Mouse (Mus musculus): ENCODE data around the gene Cbs. TPM values are rescaled to one million over a fixed set of nuclear protein-coding genes. Genes with fewer than 3 reads are reported as not detected.
A peak's percentile ranks its signal among the peaks of the same experiment; 100 is the strongest.
"Not testable (repeated sequence)": the region's sequence is repeated elsewhere in the genome, so short reads cannot be mapped to it uniquely, and the experiment has no call there.

Gene Cbs
- polyA plus RNA-seq, 1 experiment from 2014 or later, result 9.8 TPM

GRCm38 (mm10) chr17:31639651-31640050 is 2.6 kb upstream of the Cbs start:
- no peaks in the 10 kb centered on the region for H3K9me3 ChIP-seq
- H3K4me3 ChIP-seq, result no peak overlapping the region
- WGBS, result 22% methylated on average over 4 of the region's 4 CpGs
- H3K4me2 ChIP-seq (replicated peaks), result no peak overlapping the region
- H3K36me3 ChIP-seq, result no peaks in the 10 kb centered on the region
- no peak overlapping the region for H3K9ac ChIP-seq (replicated peaks)
- H3K27ac ChIP-seq (replicated peaks), result 0 out of 2 replicates have a peak overlapping the region, but pooled peaks have one; percentile 8
- no peak for ATAC-seq (replicated peaks)
- peaks cover 30% of the 10 kb centered on the region for H3K4me1 ChIP-seq
- no peaks in the 10 kb centered on the region for H3K27me3 ChIP-seq

DNA sequence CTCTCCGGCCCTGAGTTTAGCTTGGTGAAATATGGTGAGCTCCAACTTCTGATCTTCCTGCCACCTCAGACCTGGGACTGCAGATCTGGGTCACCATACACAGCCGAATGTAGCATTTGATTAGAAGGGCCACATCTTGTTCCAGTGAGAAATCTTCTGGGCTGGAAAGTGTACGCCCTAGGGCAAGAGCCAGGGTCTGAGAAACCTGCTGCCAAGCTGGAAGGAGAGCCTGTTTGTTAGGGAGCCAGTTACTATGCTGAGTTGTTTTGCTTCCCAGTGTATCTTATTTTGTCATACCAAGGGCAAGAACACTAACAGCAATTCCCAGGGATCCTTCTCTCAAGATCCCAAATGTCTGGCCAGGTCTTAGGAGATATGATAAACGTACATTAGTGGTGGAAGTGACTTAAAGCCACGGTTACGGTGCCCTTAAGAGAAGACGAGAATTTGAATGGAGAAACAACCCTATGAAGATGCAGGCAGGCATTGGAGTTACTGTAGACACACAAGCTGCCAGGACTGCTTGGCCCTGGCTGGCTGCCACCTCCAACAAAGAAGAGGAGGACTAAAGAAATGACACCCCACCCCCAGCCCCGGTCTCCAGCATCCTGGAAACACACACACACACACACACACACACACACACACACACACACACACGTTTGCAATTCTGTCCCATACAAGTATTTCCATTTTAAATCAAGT is 980 bp upstream of the Cbs start:
- H3K27ac ChIP-seq (replicated peaks), result peak overlapping the region; percentile 76
- no peaks in the 10 kb centered on the region for H3K9me3 ChIP-seq
- no peak overlapping the region for H3K9ac ChIP-seq (replicated peaks)
- H3K4me3 ChIP-seq, result no peak overlapping the region
- H3K4me1 ChIP-seq, result peaks cover 30% of the 10 kb centered on the region
- no peaks in the 10 kb centered on the region for H3K36me3 ChIP-seq
- H3K27me3 ChIP-seq, result no peaks in the 10 kb centered on the region
- 31% methylated on average over 9 of the region's 9 CpGs for WGBS
- peak; percentile 43; the same call in 1 of the 2 replicates for ATAC-seq (replicated peaks)
- peak overlapping the region; percentile 98 for H3K4me2 ChIP-seq (replicated peaks)

GRCm38 (mm10) chr17:31636277-31636941 is 629 bp downstream of the Cbs start:
- peaks cover 30% of the 10 kb centered on the region for H3K4me1 ChIP-seq
- peak overlapping the region; percentile 44 for H3K9ac ChIP-seq (replicated peaks)
- 4% methylated on average over 45 of the region's 45 CpGs for WGBS
- H3K9me3 ChIP-seq, result no peaks in the 10 kb centered on the region
- peak overlapping the region; percentile 98 for H3K4me2 ChIP-seq (replicated peaks)
- no peak overlapping the region; the same call in 1 of the 2 replicates for H3K27ac ChIP-seq (replicated peaks)
- no peaks in the 10 kb centered on the region for H3K27me3 ChIP-seq
- peak overlapping the region; percentile 52 for H3K4me3 ChIP-seq
- no peaks in the 10 kb centered on the region for H3K36me3 ChIP-seq
- peak; percentile 47 for ATAC-seq (replicated peaks)

GRCm38 (mm10) chr17:31635781-31636180 is 1.3 kb downstream of the Cbs start:
- no peaks in the 10 kb centered on the region for H3K36me3 ChIP-seq
- no peak overlapping the region for H3K27ac ChIP-seq (replicated peaks)
- no peaks in the 10 kb centered on the region for H3K27me3 ChIP-seq
- ATAC-seq (replicated peaks), result no peak
- WGBS, result 65% methylated on average over 11 of the region's 11 CpGs
- H3K4me3 ChIP-seq, result peak overlapping the region; percentile 52; the same call in 1 of the 2 replicates
- H3K9me3 ChIP-seq, result no peaks in the 10 kb centered on the region
- H3K4me2 ChIP-seq (replicated peaks), result peak overlapping the region; percentile 98; the same call in 1 of the 2 replicates
- no peak overlapping the region for H3K9ac ChIP-seq (replicated peaks)
- H3K4me1 ChIP-seq, result peaks cover 30% of the 10 kb centered on the region

- H3K9me3 ChIP-seq, result no peaks in the 10 kb centered on the region
- peaks cover 29% of the 10 kb centered on the region for H3K4me1 ChIP-seq
- no peak overlapping the region for H3K9ac ChIP-seq (replicated peaks)
- H3K27ac ChIP-seq (replicated peaks), result no peak overlapping the region
- 69% methylated on average over 5 of the region's 5 CpGs for WGBS
- ATAC-seq (replicated peaks), result no peak
- no peaks in the 10 kb centered on the region for H3K27me3 ChIP-seq
- no peak overlapping the region for H3K4me2 ChIP-seq (replicated peaks)
- no peaks in the 10 kb centered on the region for H3K36me3 ChIP-seq
- no peak overlapping the region for H3K4me3 ChIP-seq
Measured at GRCm38 (mm10) chr17:31634896-31635295, 2.1 kb downstream of the Cbs start.

DNA sequence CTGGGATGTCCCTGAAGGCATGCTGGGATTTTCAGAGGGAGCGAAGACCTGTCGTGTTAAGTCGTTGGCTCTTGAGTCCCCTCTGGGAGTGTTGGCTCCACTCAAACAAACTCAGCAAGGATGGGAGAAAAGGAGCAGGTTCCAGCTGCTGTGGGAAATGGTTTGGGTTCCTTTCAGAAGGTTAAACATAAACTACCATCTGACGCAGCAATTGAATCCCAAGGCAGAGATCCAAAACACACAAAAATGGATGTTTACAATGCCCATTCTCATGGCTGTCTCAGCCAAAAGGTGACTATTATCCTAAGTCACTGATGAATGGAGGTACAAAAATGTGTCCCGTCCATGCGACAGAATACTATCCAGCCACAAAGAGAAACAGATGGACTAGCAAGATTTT is 4.0 kb downstream of the Cbs start:
- Histone ChIP-seq H3K4me1 (peaks cover 19% of the 10 kb centered on the region), H3K27me3 (no peaks in the 10 kb centered on the region), H3K4me2 (replicated peaks) (no peak overlapping the region), H3K4me3 (no peak overlapping the region), H3K9ac (replicated peaks) (no peak overlapping the region), H3K27ac (replicated peaks) (no peak overlapping the region), H3K36me3 (no peaks in the 10 kb centered on the region), H3K9me3 (no peaks in the 10 kb centered on the region)
- WGBS, result 71% methylated on average over 6 of the region's 6 CpGs
- ATAC-seq (replicated peaks), result no peak

GRCm38 (mm10) chr17:31631081-31631800 is 5.8 kb downstream of the Cbs start:
- no peak overlapping the region for H3K9ac ChIP-seq (replicated peaks)
- WGBS, result 84% methylated on average over 10 of the region's 10 CpGs
- H3K9me3 ChIP-seq, result no peaks in the 10 kb centered on the region
- no peak for ATAC-seq (replicated peaks)
- H3K36me3 ChIP-seq, result no peaks in the 10 kb centered on the region
- H3K4me1 ChIP-seq, result peaks cover 1% of the 10 kb centered on the region
- H3K27ac ChIP-seq (replicated peaks), result no peak overlapping the region
- no peak overlapping the region for H3K4me2 ChIP-seq (replicated peaks)
- H3K4me3 ChIP-seq, result no peak overlapping the region
- H3K27me3 ChIP-seq, result no peaks in the 10 kb centered on the region

DNA sequence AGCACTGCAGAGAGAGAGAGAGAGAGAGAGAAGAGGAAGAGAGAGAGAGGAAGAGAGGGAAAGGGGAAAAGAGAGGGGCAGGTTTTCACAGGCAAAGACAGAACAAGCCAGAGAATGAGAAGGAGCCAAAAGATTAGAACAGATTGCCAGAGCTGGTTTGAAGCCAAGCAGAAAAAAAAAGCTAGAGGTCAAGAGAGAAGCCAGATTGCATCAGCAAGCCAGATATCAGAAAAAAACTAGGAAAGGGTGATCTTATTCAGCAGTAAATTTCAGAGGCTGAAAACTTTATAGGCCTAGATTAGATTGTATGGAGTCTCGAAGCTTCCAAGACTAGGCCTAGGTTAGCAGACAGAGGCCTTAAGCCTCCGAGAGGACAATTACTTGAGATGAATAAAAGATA is 9.1 kb downstream of the Cbs start:
- Histone ChIP-seq H3K9ac (replicated peaks) (no peak overlapping the region), H3K4me1 (no peaks in the 10 kb centered on the region), H3K4me3 (no peak overlapping the region), H3K4me2 (replicated peaks) (no peak overlapping the region), H3K36me3 (no peaks in the 10 kb centered on the region), H3K9me3 (no peaks in the 10 kb centered on the region), H3K27me3 (no peaks in the 10 kb centered on the region), H3K27ac (replicated peaks) (no peak overlapping the region)
- no peak for ATAC-seq (replicated peaks)
- 91% methylated on average over 2 of the region's 2 CpGs for WGBS

DNA sequence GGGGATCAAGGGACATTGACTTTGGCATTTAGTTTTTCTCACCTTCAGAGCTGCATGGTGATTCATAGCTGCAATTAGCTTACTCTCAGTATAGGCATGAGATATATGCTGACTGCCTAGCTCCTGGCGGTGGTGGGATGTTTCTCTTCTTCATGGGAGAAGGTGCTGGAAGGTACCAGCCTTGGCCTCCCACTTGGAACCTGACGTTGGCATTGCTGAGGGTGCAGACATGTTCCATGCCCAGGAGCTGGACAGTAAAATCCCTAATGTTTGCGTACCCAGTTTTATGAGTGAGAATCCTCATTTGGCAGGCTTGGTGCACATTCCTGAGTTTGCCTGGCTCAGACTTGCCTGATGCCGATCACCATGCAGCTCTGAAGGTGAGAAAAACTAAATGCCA is 13.9 kb downstream of the Cbs start:
- WGBS, result 96% methylated on average over 4 of the region's 4 CpGs
- no peak for ATAC-seq (replicated peaks)
- H3K4me3 ChIP-seq, result no peak overlapping the region
- no peaks in the 10 kb centered on the region for H3K27me3 ChIP-seq
- H3K27ac ChIP-seq (replicated peaks), result no peak overlapping the region
- no peaks in the 10 kb centered on the region for H3K9me3 ChIP-seq
- no peak overlapping the region for H3K4me2 ChIP-seq (replicated peaks)
- no peaks in the 10 kb centered on the region for H3K4me1 ChIP-seq
- no peaks in the 10 kb centered on the region for H3K36me3 ChIP-seq
- H3K9ac ChIP-seq (replicated peaks), result no peak overlapping the region

GRCm38 (mm10) chr17:31613086-31613755 is 23.8 kb downstream of the Cbs start:
- no peak for ATAC-seq (replicated peaks)
- H3K4me1 ChIP-seq, result no peaks in the 10 kb centered on the region
- WGBS, result 77% methylated on average over 4 of the region's 4 CpGs

DNA sequence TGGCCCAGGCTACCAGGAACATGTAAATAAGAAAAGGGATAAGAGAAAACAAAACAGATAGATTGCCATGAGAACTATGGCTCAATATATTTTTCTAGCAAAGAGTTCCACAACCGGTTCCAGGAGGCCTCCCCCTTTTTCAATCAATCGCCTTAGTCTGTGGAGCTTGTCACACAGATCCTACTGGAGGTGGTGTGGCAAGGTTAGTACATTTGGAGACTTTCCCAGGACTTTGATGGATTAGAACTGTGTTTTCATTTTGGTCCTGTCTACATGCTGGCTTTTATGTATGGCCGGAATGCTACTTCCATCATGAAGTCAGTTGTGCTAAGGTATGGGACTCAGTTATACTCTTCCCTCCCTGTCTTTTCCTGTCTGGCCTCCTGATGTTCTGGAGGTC is 27.1 kb downstream of the Cbs start:
- peaks cover 11% of the 10 kb centered on the region for H3K36me3 ChIP-seq
- no peak overlapping the region for H3K4me2 ChIP-seq (replicated peaks)
- H3K9ac ChIP-seq (replicated peaks), result no peak overlapping the region
- H3K4me1 ChIP-seq, result no peaks in the 10 kb centered on the region
- H3K4me3 ChIP-seq, result no peak overlapping the region
- no peak overlapping the region for H3K27ac ChIP-seq (replicated peaks)
- WGBS, result 94% methylated on average over 3 of the region's 3 CpGs
- no peaks in the 10 kb centered on the region for H3K27me3 ChIP-seq
- H3K9me3 ChIP-seq, result no peaks in the 10 kb centered on the region
- ATAC-seq (replicated peaks), result no peak

More at GRCm38 (mm10) chr17:31613086-31613755, 23.8 kb downstream of the Cbs start:
- Histone ChIP-seq H3K36me3 (no peaks in the 10 kb centered on the region), H3K4me3 (no peak overlapping the region), H3K27me3 (no peaks in the 10 kb centered on the region), H3K9me3 (no peaks in the 10 kb centered on the region), H3K4me2 (replicated peaks) (no peak overlapping the region), H3K9ac (replicated peaks) (no peak overlapping the region), H3K27ac (replicated peaks) (no peak overlapping the region)

DNA sequence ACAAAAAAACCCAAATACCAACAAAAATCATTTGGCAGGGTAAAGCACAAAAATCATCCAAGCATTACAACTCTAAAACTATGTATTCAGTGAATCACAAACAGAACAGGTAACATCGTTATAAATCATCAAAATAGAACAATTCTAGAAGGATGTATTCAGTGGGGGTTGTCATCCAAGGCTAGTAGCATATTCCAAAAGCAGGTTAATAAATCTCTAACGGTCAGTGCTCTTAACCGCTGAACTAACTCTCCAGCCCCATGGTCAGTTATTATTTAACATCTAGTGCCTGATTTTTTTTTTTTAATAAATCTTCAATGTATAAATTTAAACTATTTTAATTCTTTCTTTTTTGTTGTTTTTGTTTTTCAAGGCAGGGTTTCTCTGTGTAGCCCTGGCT is 27.9 kb downstream of the Cbs start:
- not testable (repeated sequence) for H3K4me3 ChIP-seq; H3K27ac ChIP-seq (replicated peaks); H3K9ac ChIP-seq (replicated peaks); H3K4me1 ChIP-seq; H3K9me3 ChIP-seq; H3K4me2 ChIP-seq (replicated peaks); H3K27me3 ChIP-seq; ATAC-seq (replicated peaks)
- peaks cover 18% of the 10 kb centered on the region for H3K36me3 ChIP-seq
- 92% methylated on average over 3 of the region's 3 CpGs for WGBS

All from forebrain, embryonic 15.5 days (tissue).